Comparison of ENCODE assay signal across 12 mouse cellular contexts in the genomic region with DNA sequence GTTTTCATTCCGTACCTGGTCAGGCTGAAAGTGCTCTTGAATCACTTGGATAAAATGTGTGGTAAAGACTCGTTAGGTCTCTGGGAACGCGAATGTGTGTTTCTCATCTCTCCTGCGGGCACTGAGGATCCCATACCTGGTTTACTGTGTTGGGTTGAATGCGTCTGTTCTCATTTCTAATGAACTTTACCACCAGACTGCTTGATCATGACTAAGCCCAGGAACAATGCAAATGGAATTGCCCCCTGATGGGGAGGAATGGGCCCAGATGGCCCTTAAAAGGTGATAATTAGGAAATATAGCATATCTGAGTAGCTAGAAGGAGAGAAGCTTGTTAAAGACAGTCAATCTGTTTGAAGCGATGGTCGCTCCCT.
DNase-seq lines count a peak whose midpoint lies in the region; ATAC-seq and TF ChIP-seq lines count a peak whose summit lies in the region.
"Had no signal": no experiment of that assay in that cellular context is flagged by ENCODE, and none has a peak within 500 bp of the region (broad histone marks: within the 10 kb centered on the region; RNA-seq: fewer than 3 reads in every experiment).

No protein-coding gene starts in this region.

- TF ChIP-seq EP300 in ES-Bruce4 (IDR thresholded peaks at IDR 0.05; ENCODE audit: insufficient read depth, low read depth, low read length): no peak

- TF ChIP-seq POLR2A in ES-Bruce4 (IDR thresholded peaks at IDR 0.05; ENCODE audit: insufficient read depth, low read length): no peak
- TF ChIP-seq POLR2A in cerebellum, adult 2 months (IDR thresholded peaks at IDR 0.05; ENCODE audit: borderline replicate concordance, insufficient read depth, low read length): no peak

- WGBS in cerebellum, adult 2 months: 43% methylated on average over 8 of the region's 8 CpGs
- WGBS in forebrain, embryonic 16.5 days: 6% methylated on average over 8 of the region's 8 CpGs
- 12% methylated on average over 8 of the region's 8 CpGs for WGBS in midbrain, embryonic 11.5 days
- 19% methylated on average over 8 of the region's 8 CpGs for WGBS in kidney, embryonic 16.5 days

- no peaks in the 10 kb centered on the region for H3K9me3 ChIP-seq in ES-Bruce4 (replicated peaks; ENCODE audit: control insufficient read depth, insufficient read depth, low read length, poor library complexity, severe bottlenecking)
- H3K9me3 ChIP-seq in forebrain, embryonic 16.5 days (ENCODE audit: control insufficient read depth, low read length): no peaks in the 10 kb centered on the region
- H3K9me3 ChIP-seq in midbrain, embryonic 11.5 days (ENCODE audit: control insufficient read depth, low read length): no peaks in the 10 kb centered on the region; the same call in 1 of the 2 replicates
- H3K9me3 ChIP-seq in kidney, embryonic 16.5 days (ENCODE audit: low read length): no peaks in the 10 kb centered on the region
- H3K9me3 ChIP-seq: G1E had no signal

- H3K4me2 ChIP-seq in forebrain, embryonic 16.5 days (ENCODE audit: low read length): peak overlapping the region; percentile 33
- H3K4me2 ChIP-seq in midbrain, embryonic 11.5 days: peak overlapping the region; percentile 10
- no peak overlapping the region for H3K4me2 ChIP-seq in kidney, embryonic 16.5 days (replicated peaks; ENCODE audit: low read depth, low read length)
- H3K4me2 ChIP-seq: lung, embryonic 14.5 days had no signal

- H3K27ac ChIP-seq in ES-Bruce4 (ENCODE audit: insufficient read depth, low read length): peak overlapping the region; percentile 68
- no peak overlapping the region for H3K27ac ChIP-seq in cerebellum, adult 2 months (ENCODE audit: insufficient read depth, low read length)
- H3K27ac ChIP-seq in forebrain, embryonic 16.5 days (ENCODE audit: low read length): no peak overlapping the region
- no peak overlapping the region for H3K27ac ChIP-seq in midbrain, embryonic 11.5 days (ENCODE audit: low read depth, low read length)
- no peak overlapping the region for H3K27ac ChIP-seq in kidney, embryonic 16.5 days (ENCODE audit: low read length)

- peak; percentile 48 to 75 for DNase-seq in cerebellum, adult 2 months
- DNase-seq in midbrain, embryonic 11.5 days (ENCODE audit: low spot score, missing footprints): no peak
- no peak for DNase-seq in T-cell, adult 2 months (ENCODE audit: low spot score)
- DNase-seq in ovary, adult 18-20 months (ENCODE audit: low spot score): no peak
- no peak for DNase-seq in adrenal gland, postnatal 36 days
- DNase-seq: layer of hippocampus, adult 9-11 months; lung, embryonic 14.5 days; thymus, postnatal 14 days had no signal

- no peaks in the 10 kb centered on the region for H3K36me3 ChIP-seq in ES-Bruce4 (ENCODE audit: control insufficient read depth, insufficient read depth, low read length, poor library complexity, severe bottlenecking)
- no peaks in the 10 kb centered on the region for H3K36me3 ChIP-seq in forebrain, embryonic 16.5 days (ENCODE audit: control insufficient read depth, insufficient read depth)
- H3K36me3 ChIP-seq in midbrain, embryonic 11.5 days (ENCODE audit: control insufficient read depth, insufficient read depth, low read length): no peaks in the 10 kb centered on the region
- H3K36me3 ChIP-seq in kidney, embryonic 16.5 days (ENCODE audit: insufficient read depth, low read length): no peaks in the 10 kb centered on the region

- peaks cover 4% of the 10 kb centered on the region for H3K4me1 ChIP-seq in ES-Bruce4 (ENCODE audit: control insufficient read depth, insufficient read depth, low read length)
- peaks cover 3% of the 10 kb centered on the region for H3K4me1 ChIP-seq in cerebellum, adult 2 months (ENCODE audit: control insufficient read depth, insufficient read depth, low read length)
- H3K4me1 ChIP-seq in forebrain, embryonic 16.5 days (replicated peaks; ENCODE audit: control insufficient read depth, insufficient read depth, low read length): peaks cover 15% of the 10 kb centered on the region
- peaks cover 10% of the 10 kb centered on the region for H3K4me1 ChIP-seq in midbrain, embryonic 11.5 days (ENCODE audit: control insufficient read depth, insufficient read depth, low read length)
- H3K4me1 ChIP-seq in kidney, embryonic 16.5 days (ENCODE audit: insufficient read depth, low read length): peaks cover 6% of the 10 kb centered on the region; the same call in 1 of the 2 replicates

- H3K27me3 ChIP-seq in ES-Bruce4 (ENCODE audit: control insufficient read depth, insufficient read depth, low read length, poor library complexity, severe bottlenecking): no peaks in the 10 kb centered on the region
- no peaks in the 10 kb centered on the region for H3K27me3 ChIP-seq in cerebellum, adult 2 months (ENCODE audit: control insufficient read depth, insufficient read depth, low read length)
- H3K27me3 ChIP-seq in forebrain, embryonic 16.5 days (replicated peaks; ENCODE audit: control insufficient read depth, insufficient read depth, low read length): peaks cover 19% of the 10 kb centered on the region
- peaks cover 21% of the 10 kb centered on the region for H3K27me3 ChIP-seq in midbrain, embryonic 11.5 days (ENCODE audit: control insufficient read depth, insufficient read depth, low read length)
- peaks cover 39% of the 10 kb centered on the region for H3K27me3 ChIP-seq in kidney, embryonic 16.5 days (ENCODE audit: insufficient read depth, low read length)

- TF ChIP-seq CTCF in ES-Bruce4 (IDR thresholded peaks at IDR 0.05; ENCODE audit: low read depth, low read length): no peak
- TF ChIP-seq CTCF in cerebellum, adult 2 months (IDR thresholded peaks at IDR 0.05; ENCODE audit: borderline replicate concordance, insufficient read depth, low read depth, low read length): no peak

- H3K4me3 ChIP-seq in ES-Bruce4 (ENCODE audit: low read depth, low read length): no peak overlapping the region
- no peak overlapping the region for H3K4me3 ChIP-seq in cerebellum, adult 2 months (replicated peaks; ENCODE audit: insufficient read depth, low read depth, low read length)
- H3K4me3 ChIP-seq in forebrain, embryonic 16.5 days (replicated peaks; ENCODE audit: low read length): no peak overlapping the region; the same call in 1 of the 2 replicates
- no peak overlapping the region for H3K4me3 ChIP-seq in midbrain, embryonic 11.5 days (ENCODE audit: low read depth, low read length)
- H3K4me3 ChIP-seq in kidney, embryonic 16.5 days (ENCODE audit: low read length): no peak overlapping the region

- H3K9ac ChIP-seq in ES-Bruce4 (ENCODE audit: low read depth, poor library complexity, severe bottlenecking): no peak overlapping the region
- H3K9ac ChIP-seq in forebrain, embryonic 16.5 days (replicated peaks; ENCODE audit: low read depth, low read length): no peak overlapping the region
- no peak overlapping the region for H3K9ac ChIP-seq in midbrain, embryonic 11.5 days (ENCODE audit: low read length)
- no peak overlapping the region for H3K9ac ChIP-seq in kidney, embryonic 16.5 days (replicated peaks; ENCODE audit: low read length)
- H3K9ac ChIP-seq: lung, embryonic 14.5 days had no signal

- ATAC-seq in forebrain, embryonic 16.5 days: peak; percentile 79
- ATAC-seq in midbrain, embryonic 11.5 days (ENCODE audit: low FRiP score): no peak
- ATAC-seq in kidney, embryonic 16.5 days (ENCODE audit: low FRiP score, low TSS enrichment): no peak

Comparison
In these comparisons a context has a peak if more than half of its experiments do, and no peak if none do; other contexts are left out.
1. DNase-seq: peak in cerebellum, adult 2 months (2 of 2); none in midbrain, embryonic 11.5 days (single experiment), T-cell, adult 2 months (single experiment), ovary, adult 18-20 months (single experiment) and adrenal gland, postnatal 36 days (0 of 2).